Mouse (Mus musculus) left cerebral cortex, adult 11 months (tissue): Measurements from ENCODE around the gene Dnajb13.
A peak's percentile ranks its signal among the peaks of the same experiment; 100 is the strongest.

Experiments used
- DNase-seq: peaks from one replicate; pipeline ENCODE4 v3.0.0; 2022; ENCODE audit warnings: low spot score

Dnajb13 gene

DNA sequence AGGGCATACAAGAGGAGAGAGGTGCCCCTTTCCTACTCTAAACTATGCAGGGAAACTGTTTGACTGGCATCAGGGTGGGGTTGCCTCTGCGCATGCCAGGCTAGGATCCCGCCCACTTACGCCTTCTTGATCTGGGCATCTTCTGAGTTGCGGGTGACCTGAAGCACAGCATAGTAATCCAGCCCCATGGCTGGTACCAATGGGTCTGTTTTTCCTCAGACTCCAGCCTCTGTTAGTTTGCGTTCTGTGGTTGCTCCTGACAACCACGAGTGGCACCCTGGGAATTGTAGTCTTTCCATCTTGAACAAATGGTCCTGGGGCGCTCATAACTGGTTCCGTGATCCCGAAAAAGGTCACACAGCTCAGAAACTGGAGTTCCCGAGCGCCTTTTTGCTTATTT, at the start of gene Dnajb13:
Dnajb13 (minus strand) TSS at position 388 of the 400 bp plus-strand sequence.
- no peak for DNase-seq

- DNase-seq = no peak
Observed at GRCm38 (mm10) chr7:100561861-100562587, 47.3 kb upstream of the Dnajb13 start.

DNA sequence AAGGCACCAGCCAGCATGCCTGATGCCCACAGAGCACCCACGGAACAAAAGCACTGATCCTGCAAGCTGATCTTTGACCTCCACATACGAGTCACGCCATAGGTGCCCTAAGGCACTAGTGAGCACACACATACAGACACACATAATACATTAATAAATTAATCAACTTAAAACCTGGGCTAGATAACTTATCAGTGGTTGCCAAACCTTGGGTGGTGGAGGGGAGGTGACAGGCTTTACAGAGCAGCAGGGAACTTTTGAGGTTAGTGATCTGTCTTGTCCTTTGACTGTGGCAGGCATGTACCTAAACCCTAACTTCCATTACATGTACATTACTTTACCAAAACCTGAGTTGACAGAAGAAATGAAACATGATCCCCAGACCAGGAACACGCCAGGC, 44.6 kb upstream of the Dnajb13 start:
- no peak for DNase-seq

DNA sequence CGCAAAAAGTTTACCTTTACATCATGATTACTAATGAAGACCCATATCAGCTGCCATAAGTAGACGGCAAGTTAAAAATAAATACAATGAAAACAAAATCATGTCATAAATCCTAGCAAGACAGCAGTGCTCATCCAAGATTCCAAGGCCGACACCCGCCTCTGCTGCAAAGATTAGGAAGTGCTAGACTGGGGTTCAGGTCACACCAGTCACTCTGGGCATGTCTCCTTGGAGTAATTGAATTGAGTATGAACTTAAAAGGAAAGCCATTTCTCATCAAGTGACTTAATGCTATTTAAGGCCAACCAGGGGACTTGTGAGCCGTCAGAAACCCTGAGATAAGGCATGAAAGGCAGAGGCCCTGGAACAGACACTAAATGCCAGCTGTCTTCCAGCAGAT, 42.5 kb upstream of the Dnajb13 start:
- no peak for DNase-seq

- DNase-seq = peak; percentile 64
Observed at GRCm38 (mm10) chr7:100555431-100555951, 40.7 kb upstream of the Dnajb13 start.

GRCm38 (mm10) chr7:100554939-100555338, 40.2 kb upstream of the Dnajb13 start:
- no peak for DNase-seq

- peak; percentile 61 for DNase-seq
Observed at GRCm38 (mm10) chr7:100550338-100551007, 35.7 kb upstream of the Dnajb13 start.

GRCm38 (mm10) chr7:100549796-100550195, 35.0 kb upstream of the Dnajb13 start:
- no peak for DNase-seq

GRCm38 (mm10) chr7:100547631-100548030, 32.9 kb upstream of the Dnajb13 start:
- DNase-seq = no peak

GRCm38 (mm10) chr7:100544437-100544836, 29.7 kb upstream of the Dnajb13 start:
- DNase-seq = no peak

DNA sequence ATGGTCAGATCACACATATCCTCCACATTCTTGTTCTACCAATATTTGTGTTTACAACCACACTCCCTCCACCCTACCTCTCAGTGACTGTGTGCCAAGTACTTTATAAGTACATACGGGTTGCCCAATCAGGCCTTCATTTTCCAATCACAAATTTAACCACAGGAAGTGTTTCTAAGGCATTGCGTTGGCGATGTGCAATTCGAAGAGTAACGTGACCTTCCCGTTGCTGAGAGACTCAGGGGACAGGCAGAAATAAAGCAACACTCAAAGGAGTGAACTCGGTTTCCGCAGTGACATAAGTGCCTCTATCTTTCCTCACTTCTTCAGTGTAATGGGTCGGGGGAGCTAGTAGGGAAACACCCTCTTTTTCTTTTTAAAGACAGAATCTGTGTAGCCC, 24.8 kb upstream of the Dnajb13 start:
- no peak for DNase-seq

DNA sequence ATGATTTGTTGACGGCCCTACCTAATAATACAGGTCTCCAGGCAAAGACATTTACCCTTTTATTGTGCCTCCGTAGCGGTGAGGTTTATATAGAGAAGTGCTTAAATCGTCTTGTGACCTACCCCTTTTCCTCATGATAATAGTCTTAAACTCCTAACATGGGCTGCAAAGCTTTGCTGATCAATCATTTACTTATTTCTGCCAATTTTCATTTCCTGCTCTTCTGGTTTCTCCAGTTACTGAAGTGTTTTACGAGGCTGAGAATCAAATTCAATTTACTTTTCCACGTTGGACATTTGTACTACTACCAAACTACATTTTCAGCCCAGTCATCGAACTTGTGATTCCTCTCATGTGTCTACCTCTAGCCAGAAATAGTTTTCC, 22.8 kb upstream of the Dnajb13 start:
- no peak for DNase-seq

DNA sequence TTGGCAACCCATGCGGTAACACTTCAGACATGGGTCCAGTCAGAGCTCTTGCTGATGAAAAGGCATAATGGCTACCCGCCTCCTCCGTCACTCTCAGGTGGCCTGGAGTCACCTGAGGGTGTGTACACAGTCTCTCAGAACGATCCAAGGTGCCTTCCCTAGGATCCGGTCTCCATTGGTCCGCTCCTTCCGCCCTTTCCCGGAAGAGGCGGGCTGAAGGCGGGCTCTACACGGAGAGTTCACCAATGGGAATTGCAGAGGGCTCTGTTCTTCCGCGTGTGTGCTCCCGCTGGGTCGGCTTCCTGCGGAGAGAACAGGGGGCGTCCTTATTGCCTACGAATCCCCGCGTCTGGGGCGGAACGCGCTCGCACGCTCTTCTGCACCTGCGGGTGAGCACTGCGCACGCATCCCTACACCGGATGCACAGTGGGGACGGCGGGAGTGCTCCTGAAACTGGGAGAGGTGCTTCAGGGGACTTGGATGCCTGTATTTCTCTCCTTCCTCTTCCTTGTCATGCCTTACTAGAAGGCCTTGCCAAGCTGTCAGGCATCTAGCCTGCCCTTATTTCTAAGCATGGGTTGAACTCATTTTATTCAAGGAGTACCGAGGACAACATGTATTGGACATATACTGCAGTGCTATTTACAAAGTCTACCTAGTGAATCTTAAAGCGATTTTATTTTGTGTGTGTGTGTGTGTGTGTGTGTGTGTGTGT, 22.2 kb upstream of the Dnajb13 start, which contains the start of gene Coa4:
Coa4 (plus strand) TSS at position 268 of the 715 bp plus-strand sequence.
- DNase-seq = peak; percentile 84

DNA sequence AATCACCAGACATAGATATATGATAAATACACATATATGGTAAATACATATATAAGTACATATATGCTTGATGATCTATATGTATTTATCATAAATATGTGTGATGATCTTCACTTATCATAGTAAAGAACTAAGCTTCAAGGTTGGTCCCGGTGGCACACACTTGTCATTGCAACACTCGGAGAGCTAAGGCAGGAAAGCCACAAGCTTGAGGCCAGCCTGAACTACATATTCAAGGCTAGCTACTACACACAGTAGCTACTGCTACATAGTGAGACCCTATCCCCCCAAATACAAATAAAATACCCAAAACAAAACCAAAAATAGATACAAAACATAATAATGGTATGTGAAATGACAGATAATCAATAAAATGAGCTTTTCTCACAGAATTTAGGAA, 21.1 kb upstream of the Dnajb13 start:
- DNase-seq = no peak

DNA sequence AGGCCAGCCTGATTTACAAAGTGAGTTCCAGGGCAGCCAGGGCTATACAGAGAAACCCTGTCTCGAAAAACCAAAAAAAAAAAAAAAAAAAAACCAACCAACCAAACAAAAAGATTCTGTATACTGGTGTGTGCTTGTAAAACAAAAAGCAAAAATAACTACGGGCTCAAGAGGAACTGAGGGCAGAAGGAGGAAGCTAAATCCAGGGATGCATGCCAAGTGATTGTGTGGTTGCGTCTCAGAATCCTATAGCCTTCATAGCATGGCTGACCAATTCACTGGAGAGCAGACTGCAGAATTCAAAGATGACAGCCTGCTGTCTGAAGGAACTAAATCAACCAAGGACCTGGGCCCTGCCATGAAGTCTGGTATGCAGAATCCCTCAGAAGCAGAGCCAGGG, 19.5 kb upstream of the Dnajb13 start:
- no peak for DNase-seq

- no peak for DNase-seq
Observed at GRCm38 (mm10) chr7:100533503-100533902, 18.7 kb upstream of the Dnajb13 start.

GRCm38 (mm10) chr7:100530766-100531165, 16.0 kb upstream of the Dnajb13 start:
- no peak for DNase-seq

GRCm38 (mm10) chr7:100524669-100525068, 9.9 kb upstream of the Dnajb13 start:
- no peak for DNase-seq

DNA sequence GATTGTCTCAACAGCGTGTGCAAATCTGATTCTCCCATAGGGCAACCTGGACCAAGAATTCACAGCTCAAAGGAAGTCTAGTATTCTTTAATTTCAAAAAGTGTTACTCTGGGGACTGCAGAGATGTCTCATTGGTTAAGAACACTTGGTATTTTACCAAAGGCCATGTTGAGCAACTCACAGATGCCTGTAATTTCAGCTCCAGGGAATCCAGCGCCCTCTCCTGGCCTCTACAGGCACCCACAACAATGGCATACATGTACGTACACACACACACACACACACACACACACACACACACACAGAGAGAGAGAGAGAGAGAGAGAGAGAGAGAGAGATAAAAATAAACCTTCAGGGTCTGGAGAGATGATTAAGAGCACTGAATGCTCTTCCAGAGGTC, 7.5 kb upstream of the Dnajb13 start:
- DNase-seq = no peak

- peak; percentile 30 for DNase-seq
Observed at GRCm38 (mm10) chr7:100520663-100521285, 6.0 kb upstream of the Dnajb13 start.

DNA sequence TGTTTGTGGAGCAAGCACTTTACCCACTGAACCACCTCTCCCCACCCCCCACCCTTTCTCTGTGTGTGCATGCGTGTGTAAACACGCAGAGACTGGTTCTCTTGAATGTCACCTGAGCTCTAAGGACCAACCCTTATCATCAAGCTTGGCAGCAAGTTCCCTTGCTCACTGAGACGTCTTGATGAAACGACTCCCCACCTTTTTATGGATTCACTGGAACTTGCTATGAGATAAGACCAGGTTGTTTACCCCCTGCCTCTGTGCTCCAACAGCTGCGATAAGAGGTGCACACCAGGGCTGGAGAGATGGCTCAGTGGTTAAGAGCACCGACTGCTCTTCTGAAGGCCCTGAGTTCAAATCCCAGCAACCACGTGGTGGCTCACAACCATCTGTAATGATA, 5.4 kb upstream of the Dnajb13 start:
- DNase-seq = no peak

- DNase-seq = no peak
Observed at GRCm38 (mm10) chr7:100511602-100512001, 3.2 kb downstream of the Dnajb13 start.
